Mouse (Mus musculus) embryonic facial prominence, embryonic 15.5 days (tissue): ENCODE measurements around the gene Phf14. TPM values are rescaled to one million over a fixed set of nuclear protein-coding genes. Genes with fewer than 3 reads are reported as not detected.
"Not testable (repeated sequence)": the region's sequence is repeated elsewhere in the genome, so short reads cannot be mapped to it uniquely, and the experiment has no call there.

Experiments used
- ATAC-seq: fragments of 200-750 bp; cut with Nextera tagmentation; 2 replicates; pipeline ENCODE4 v1.8.0; 2017; ENCODE audit warnings: low read depth, moderate TSS enrichment; ENCODE audit not compliant: insufficient number of reproducible peaks, low FRiP score, low TSS enrichment
- H3K27ac ChIP-seq: fragments of 300-500 bp; sonication (generic); replicated peaks from 2 replicates; pipeline ENCODE4 v1.5.1; 2015; ENCODE audit warnings: mild to moderate bottlenecking, inconsistent platforms
- H3K27me3 ChIP-seq: fragments of 300-500 bp; sonication (generic); 2 replicates; pipeline ENCODE4 v1.6.1; 2015; ENCODE audit warnings: inconsistent platforms
- H3K36me3 ChIP-seq: fragments of 300-500 bp; sonication (generic); 2 replicates; pipeline ENCODE4 v1.6.1; 2015; ENCODE audit warnings: mild to moderate bottlenecking, inconsistent platforms
- H3K4me1 ChIP-seq: fragments of 300-500 bp; sonication (generic); 2 replicates; pipeline ENCODE4 v1.6.1; 2015; ENCODE audit warnings: inconsistent platforms
- H3K4me2 ChIP-seq: fragments of 300-500 bp; sonication (generic); replicated peaks from 2 replicates; pipeline ENCODE4 v1.6.1; 2015; ENCODE audit warnings: mild to moderate bottlenecking, inconsistent platforms
- H3K4me3 ChIP-seq: fragments of 300-500 bp; sonication (generic); replicated peaks from 2 replicates; pipeline ENCODE4 v1.5.1; 2015; ENCODE audit warnings: mild to moderate bottlenecking, inconsistent platforms
- H3K9ac ChIP-seq: fragments of 300-500 bp; sonication (generic); 2 replicates; pipeline ENCODE4 v1.6.1; 2015; ENCODE audit warnings: inconsistent platforms
- H3K9me3 ChIP-seq: fragments of 300-500 bp; sonication (generic); replicated peaks from 2 replicates; pipeline ENCODE4 v1.6.1; 2016; ENCODE audit warnings: inconsistent platforms
- WGBS: fragments of 180-500 bp; shearing (Covaris S2); methylation state at CpG from one replicate; pipeline ENCODE4 v1.1.7; 2015; 5-methylcytosine and 5-hydroxymethylcytosine counted together
- polyA plus RNA-seq: library from polyadenylated mRNA; unstranded; fragments of >200 nt; fragmentation: Nextera tagmentation; extraction: Ambion mirVana; gene quantifications from 2 replicates; pipeline ENCODE4 v1.2.1, GENCODE M21; 2015

Gene Phf14
- polyA plus RNA-seq, 1 experiment from 2014 or later: 73.9 TPM

DNA sequence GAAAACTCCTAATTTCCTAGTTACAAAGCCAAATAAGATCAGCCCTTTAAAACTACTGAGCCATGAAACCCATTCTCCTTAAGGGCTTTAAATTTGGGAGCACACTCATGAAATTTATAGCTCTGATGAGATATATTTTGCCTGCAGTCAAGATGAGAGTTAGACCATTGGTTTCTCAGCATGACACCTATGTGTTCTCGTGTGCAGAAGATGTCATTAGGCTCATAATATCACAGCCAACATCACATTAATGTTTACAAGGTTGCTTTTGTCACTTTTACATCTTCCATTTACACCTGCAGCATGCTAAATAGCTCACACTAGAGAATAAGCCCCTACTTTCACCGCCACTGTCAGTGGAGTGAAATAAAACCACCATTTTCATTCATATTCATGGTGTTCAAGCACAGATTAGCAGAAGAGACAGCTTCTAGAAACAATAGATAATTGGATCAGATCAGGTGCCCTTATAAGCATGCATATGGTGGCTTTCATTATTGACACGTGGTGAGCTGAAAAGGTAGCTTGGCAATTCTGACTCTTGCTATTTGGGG lies 181.9 kb downstream of the Phf14 start:
- WGBS: 57% methylated on average over 3 of the region's 3 CpGs
- Histone ChIP-seq H3K27ac (no peak overlapping the region), H3K36me3 (no peaks in the 10 kb centered on the region), H3K27me3 (no peaks in the 10 kb centered on the region), H3K4me2 (no peak overlapping the region), H3K9me3 (no peaks in the 10 kb centered on the region), H3K4me3 (no peak overlapping the region), H3K9ac (no peak overlapping the region), H3K4me1 (no peaks in the 10 kb centered on the region)
- no peak for ATAC-seq

DNA sequence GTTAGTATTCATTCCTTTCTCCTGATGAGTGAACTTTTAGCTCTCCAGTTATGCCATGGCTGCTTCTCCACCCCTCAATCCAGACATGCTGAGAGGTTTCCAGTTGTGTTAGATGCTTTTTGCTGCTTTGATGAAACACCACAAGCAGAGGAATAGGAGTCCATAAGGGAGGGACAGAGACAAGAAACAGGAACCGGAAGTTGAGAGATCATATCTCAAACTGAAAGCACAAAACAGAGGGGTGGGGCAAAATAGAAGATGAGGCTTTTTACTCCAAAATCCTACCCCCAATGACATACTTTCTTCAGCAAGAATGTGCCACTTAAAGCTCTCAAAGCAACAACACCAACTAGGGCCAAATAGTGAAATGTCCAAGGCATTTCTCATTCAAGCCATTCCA lies 188.1 kb downstream of the Phf14 start:
- no peak for ATAC-seq
- H3K36me3 ChIP-seq: no peaks in the 10 kb centered on the region
- no peaks in the 10 kb centered on the region for H3K4me1 ChIP-seq
- no peak overlapping the region for H3K9ac ChIP-seq
- H3K9me3 ChIP-seq: no peaks in the 10 kb centered on the region
- H3K27me3 ChIP-seq: no peaks in the 10 kb centered on the region
- H3K4me3 ChIP-seq: no peak overlapping the region
- WGBS: 70% methylated on average over 1 of the region's 1 CpGs
- H3K4me2 ChIP-seq: no peak overlapping the region
- no peak overlapping the region for H3K27ac ChIP-seq

DNA sequence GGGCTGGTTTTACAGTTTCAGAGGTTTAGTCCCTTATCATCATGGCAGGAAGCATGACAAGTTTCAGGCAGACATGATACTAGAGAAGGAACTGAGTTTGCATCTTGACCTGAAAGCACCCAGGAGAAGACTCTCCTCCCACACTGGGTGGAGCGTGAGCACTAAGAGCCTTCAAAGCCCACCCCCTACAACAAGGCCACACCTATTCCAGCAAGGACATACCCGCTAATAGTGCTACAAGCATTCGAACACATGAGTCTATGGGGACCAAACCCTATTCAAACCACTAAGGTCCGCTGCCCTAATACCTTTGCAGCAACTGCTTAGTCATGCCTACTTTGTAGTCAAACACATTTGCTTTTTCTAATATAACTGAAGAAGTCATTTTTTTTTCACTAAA lies 189.5 kb downstream of the Phf14 start:
- H3K27me3 ChIP-seq: no peaks in the 10 kb centered on the region
- 55% methylated on average over 4 of the region's 4 CpGs for WGBS
- H3K4me2 ChIP-seq: no peak overlapping the region
- no peak overlapping the region for H3K9ac ChIP-seq
- no peaks in the 10 kb centered on the region for H3K9me3 ChIP-seq
- H3K36me3 ChIP-seq: no peaks in the 10 kb centered on the region
- no peaks in the 10 kb centered on the region for H3K4me1 ChIP-seq
- ATAC-seq: no peak
- no peak overlapping the region for H3K4me3 ChIP-seq
- no peak overlapping the region for H3K27ac ChIP-seq

DNA sequence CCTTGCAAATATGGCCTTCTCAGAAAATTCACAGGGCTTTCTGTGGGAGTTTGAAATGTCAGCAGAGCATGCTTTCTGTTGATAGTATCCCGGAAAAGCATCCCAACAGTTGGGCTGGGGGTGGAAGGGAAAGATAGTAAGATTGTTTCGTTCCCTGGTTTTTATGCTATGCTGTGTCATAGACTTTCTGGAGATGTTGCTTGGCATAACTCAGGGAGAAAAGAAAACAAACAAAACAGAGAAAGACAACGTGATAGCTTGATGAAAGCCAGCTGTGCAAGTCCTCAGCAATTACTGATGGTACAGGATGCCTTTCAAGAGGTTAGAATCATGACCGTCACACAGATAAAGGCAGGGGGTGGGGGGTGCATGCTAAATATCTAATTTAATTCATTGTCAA lies 197.5 kb downstream of the Phf14 start:
- H3K27me3 ChIP-seq: no peaks in the 10 kb centered on the region
- 45% methylated on average over 4 of the region's 4 CpGs for WGBS
- no peak overlapping the region for H3K9ac ChIP-seq
- H3K36me3 ChIP-seq: no peaks in the 10 kb centered on the region
- no peak overlapping the region for H3K27ac ChIP-seq
- no peak for ATAC-seq
- H3K9me3 ChIP-seq: no peaks in the 10 kb centered on the region
- no peaks in the 10 kb centered on the region for H3K4me1 ChIP-seq
- H3K4me2 ChIP-seq: no peak overlapping the region
- no peak overlapping the region for H3K4me3 ChIP-seq

DNA sequence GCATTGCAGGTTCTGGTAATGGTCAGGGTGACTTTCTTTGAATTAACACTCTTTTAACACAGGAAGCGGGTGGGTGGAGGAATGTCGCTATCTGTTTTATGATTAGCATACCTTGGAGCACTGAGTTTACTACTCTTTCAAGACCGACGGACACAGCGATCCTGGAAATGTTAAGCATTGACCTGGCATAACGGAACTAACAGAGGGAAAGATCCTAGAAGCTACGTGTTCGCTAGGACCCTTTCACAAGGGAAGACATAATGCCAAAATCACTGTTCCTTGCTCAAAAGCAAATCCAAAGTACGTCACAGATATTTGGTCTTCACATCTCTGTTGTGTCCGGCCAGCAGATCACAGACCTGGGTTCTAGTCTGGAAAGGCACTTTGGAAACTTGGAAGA lies 199.7 kb downstream of the Phf14 start:
- 70% methylated on average over 10 of the region's 10 CpGs for WGBS
- H3K36me3 ChIP-seq: no peaks in the 10 kb centered on the region
- H3K9ac ChIP-seq: no peak overlapping the region
- no peak for ATAC-seq
- H3K4me2 ChIP-seq: no peak overlapping the region
- no peaks in the 10 kb centered on the region for H3K9me3 ChIP-seq
- no peaks in the 10 kb centered on the region for H3K27me3 ChIP-seq
- no peak overlapping the region for H3K27ac ChIP-seq
- no peaks in the 10 kb centered on the region for H3K4me1 ChIP-seq
- H3K4me3 ChIP-seq: no peak overlapping the region

DNA sequence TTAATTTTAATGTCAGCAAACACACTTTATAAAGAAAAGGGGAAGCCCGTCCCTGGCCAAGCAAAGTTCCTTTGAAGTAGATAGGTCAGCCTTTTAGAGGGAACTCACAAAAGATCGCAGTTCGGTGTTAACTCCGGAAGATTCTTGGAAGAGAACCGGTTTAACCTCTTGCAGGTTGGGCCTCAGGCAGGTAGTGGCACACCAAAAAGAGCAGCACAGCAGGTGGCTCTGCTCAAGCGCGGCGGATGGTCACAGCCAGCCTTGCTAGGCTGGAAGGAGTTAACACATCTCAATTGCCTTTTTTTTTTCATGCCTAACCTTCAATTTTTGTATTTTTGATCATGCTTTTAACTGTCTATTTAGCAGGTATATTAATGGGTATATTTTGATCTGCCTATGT lies 200.2 kb downstream of the Phf14 start:
- H3K4me1 ChIP-seq: no peaks in the 10 kb centered on the region
- ATAC-seq: no peak
- no peaks in the 10 kb centered on the region for H3K27me3 ChIP-seq
- no peaks in the 10 kb centered on the region for H3K9me3 ChIP-seq
- no peaks in the 10 kb centered on the region for H3K36me3 ChIP-seq
- H3K4me3 ChIP-seq: no peak overlapping the region
- H3K4me2 ChIP-seq: no peak overlapping the region
- no peak overlapping the region for H3K27ac ChIP-seq
- no peak overlapping the region for H3K9ac ChIP-seq
- 16% methylated on average over 8 of the region's 8 CpGs for WGBS

DNA sequence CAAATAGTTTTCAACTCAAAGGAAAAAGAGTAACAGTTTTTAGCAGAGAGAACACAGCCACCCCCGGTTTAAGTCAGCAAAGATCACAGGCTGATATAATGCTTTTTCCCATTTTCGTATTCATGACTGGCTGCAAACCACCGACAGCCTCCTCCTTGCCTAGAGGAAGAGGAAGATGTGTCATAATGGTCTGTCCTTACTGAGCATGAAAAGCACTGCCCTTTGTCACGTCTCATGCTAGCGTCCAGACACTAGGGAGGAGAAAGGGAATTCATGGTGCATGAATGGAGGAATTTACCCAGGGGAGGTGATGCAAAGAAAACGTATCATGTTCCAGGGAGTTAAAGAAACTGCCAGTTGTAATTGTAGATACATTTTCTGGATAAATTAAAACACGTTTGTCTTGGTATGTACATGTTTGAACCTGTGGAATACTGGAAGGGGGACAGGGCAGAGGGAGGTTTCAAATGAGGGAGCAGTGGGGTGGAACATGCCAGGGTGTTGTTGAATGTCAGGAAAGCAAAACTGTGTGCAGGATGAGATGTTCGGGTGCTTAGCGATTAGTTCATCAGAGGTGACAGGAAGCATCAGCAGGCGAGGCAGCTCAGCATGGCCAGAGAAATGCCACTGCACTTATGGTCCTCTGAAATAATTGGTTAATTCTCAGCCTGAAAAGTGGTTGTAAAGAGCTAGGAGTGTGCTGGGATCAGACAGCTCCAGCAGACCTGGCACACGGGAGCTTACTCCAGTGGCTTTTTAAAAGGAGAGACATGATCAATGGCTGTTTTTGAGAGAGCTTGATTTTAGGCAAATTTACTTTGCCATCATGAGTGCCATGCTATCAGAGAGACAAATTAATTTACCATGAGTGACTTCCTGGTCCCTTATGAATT lies 209.6 kb downstream of the Phf14 start:
- 30% methylated on average over 11 of the region's 11 CpGs for WGBS
- Histone ChIP-seq H3K27ac (no peak overlapping the region), H3K27me3 (no peaks in the 10 kb centered on the region), H3K4me1 (no peaks in the 10 kb centered on the region), H3K4me3 (no peak overlapping the region), H3K36me3 (no peaks in the 10 kb centered on the region), H3K4me2 (no peak overlapping the region), H3K9me3 (no peaks in the 10 kb centered on the region), H3K9ac (no peak overlapping the region)
- no peak for ATAC-seq

DNA sequence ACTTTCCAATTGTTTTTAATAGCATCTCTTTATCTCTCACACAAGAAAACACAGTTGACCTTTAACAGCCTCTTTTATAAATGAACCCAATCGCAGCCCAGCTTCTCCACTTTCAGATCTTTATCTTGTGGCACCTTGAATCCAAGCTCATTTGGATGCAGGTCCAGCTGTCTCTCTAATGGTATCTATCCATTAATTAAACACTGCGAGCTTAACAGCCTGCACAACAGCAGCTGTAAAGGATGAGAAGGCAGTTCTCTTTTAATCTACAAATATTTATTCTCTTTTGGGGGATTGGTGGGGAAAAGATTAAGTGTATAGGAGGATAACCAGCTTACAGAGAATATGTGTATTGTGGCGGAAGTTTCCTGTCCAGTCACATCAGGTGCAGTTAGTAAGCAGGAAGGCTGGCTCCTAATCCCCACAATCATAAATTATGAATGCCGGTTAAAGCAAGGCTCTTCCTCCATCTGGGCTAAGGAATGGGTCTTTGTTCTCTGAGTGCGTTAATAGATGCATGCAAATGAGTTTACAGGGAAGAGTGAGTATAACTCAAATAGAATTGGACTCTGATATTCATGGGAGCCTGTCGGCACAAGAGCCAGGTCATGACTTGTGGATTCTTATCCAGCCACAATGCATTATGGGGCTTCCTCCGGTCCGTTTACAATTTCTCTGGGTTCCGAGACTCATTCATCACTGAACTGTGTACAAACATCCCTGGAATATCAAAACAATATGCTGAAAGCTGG lies 210.4 kb downstream of the Phf14 start:
- Histone ChIP-seq H3K4me3 (no peak overlapping the region), H3K9me3 (no peaks in the 10 kb centered on the region), H3K27ac (no peak overlapping the region), H3K9ac (no peak overlapping the region), H3K4me1 (no peaks in the 10 kb centered on the region), H3K4me2 (no peak overlapping the region), H3K27me3 (no peaks in the 10 kb centered on the region), H3K36me3 (no peaks in the 10 kb centered on the region)
- WGBS: 55% methylated on average over 9 of the region's 9 CpGs
- ATAC-seq: no peak

DNA sequence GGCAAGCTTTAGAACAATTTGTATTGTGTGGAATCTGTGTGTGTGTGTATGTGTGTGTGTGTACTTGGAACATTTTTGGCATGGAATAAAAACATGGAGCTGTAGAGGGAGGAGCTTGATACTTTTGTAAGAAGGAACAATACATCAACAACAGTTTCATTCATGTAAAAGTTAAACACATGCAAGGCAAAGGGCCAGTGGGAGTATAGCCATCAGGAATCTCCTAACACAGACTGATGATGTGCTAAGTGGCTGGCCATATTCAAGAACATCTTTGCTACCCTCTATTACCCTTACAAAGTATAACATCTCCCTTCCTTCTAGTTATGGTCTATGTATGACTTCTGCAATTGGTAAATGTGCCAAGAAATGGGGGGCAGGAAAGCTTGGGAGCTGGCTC lies 215.2 kb downstream of the Phf14 start:
- no peak overlapping the region for H3K27ac ChIP-seq
- no peak overlapping the region for H3K4me3 ChIP-seq
- no peak for ATAC-seq
- H3K36me3 ChIP-seq: no peaks in the 10 kb centered on the region
- no peak overlapping the region for H3K4me2 ChIP-seq
- no peak overlapping the region for H3K9ac ChIP-seq
- no peaks in the 10 kb centered on the region for H3K27me3 ChIP-seq
- no peaks in the 10 kb centered on the region for H3K9me3 ChIP-seq
- no peaks in the 10 kb centered on the region for H3K4me1 ChIP-seq

DNA sequence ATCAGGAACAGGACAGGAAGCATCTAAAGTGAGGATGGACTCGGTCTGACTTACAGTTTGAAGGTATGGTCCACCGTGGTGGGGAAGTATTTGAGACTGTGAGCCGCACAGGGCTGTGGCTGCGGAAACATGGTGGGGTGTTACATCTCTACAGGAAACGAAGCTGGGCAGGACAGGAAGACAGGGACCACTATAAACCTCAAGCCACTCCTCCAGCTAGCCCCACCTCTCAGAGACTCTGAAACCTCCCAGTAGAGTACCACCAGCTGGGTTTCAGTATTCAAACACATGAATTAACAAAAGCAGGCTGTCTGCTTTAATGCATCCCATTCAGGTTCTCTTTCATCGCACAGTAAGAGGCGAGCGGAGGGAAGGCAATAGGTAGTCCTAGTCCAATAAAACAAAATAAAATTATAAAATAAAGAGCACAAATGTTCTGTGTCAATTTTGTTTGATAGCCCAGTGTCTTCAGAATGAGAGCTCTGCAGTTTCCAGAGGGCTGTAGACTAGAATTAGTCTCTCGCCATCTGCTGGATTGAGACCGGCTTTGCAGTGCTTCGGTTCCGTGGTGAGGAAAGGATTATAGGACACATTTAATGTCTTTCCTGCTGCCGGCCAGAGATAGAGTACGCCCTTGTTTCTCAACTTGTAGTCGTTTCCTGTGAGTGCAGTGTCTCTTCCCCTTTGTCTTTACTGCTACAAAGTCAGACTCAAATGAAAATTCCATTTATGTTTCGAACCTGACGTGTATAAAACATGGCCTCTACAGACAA lies 217.6 kb downstream of the Phf14 start:
- no peak for ATAC-seq
- Histone ChIP-seq H3K27ac (no peak overlapping the region), H3K9ac (no peak overlapping the region), H3K27me3 (no peaks in the 10 kb centered on the region), H3K4me3 (no peak overlapping the region), H3K4me2 (no peak overlapping the region; the same call in 1 of the 2 replicates), H3K4me1 (no peaks in the 10 kb centered on the region), H3K36me3 (no peaks in the 10 kb centered on the region), H3K9me3 (no peaks in the 10 kb centered on the region)
- WGBS: 31% methylated on average over 17 of the region's 17 CpGs

DNA sequence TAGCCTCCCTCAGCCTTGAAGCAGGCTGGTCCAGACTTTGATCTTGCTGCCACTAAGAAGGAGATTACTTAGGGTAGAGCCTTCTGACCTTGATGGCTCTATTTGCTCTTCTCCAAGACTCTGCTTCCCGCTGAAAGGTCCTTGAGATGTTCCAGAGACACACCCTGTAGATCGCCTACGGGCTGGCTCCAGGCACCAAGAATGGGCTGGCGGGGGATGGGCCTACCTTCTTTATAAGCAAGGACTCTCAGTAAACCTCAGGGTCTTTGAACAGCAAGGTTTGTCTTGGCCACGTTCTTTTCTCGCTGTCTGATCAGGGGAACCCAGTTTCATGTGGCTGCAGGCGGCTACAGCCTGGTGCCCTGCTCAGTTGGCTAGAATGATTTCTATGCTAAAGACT lies 219.0 kb downstream of the Phf14 start:
- not testable (repeated sequence) for H3K36me3 ChIP-seq, H3K9me3 ChIP-seq, ATAC-seq, H3K4me3 ChIP-seq, H3K9ac ChIP-seq, H3K27ac ChIP-seq, H3K4me2 ChIP-seq, H3K27me3 ChIP-seq, H3K4me1 ChIP-seq
- 88% methylated on average over 7 of the region's 7 CpGs for WGBS
